Mouse (Mus musculus): ENCODE measurements around the gene Mcm9.

- TF ChIP-seq CTCF (IDR thresholded peaks at IDR 0.05; ENCODE audit: borderline replicate concordance, insufficient read depth, low read length) (no peak), POLR2A (IDR thresholded peaks at IDR 0.05; ENCODE audit: low read depth, low read length) (no peak)
Observed at GRCm38 (mm10) chr10:53525265-53525976, 104.8 kb downstream of the Mcm9 start.
